Mouse (Mus musculus) heart, postnatal 14 days (tissue): ENCODE results near the gene Sec16a. TPM values are rescaled to one million over a fixed set of nuclear protein-coding genes. Genes with fewer than 3 reads are reported as not detected.

Experiments used
- DNase-seq, 2 experiments: peaks; one replicate each; pipeline ENCODE4 v3.0.0; 2021 to 2022
- intact Hi-C: fragments of 180-260 bp; cut with DNase I; formaldehyde crosslinking; loops from one replicate; pipeline ENCODE4 v1.15.1; 2025
- long read RNA-seq, 2 experiments: library from polyadenylated mRNA; stranded (forward); transcript quantifications; one replicate each; pipeline ENCODE4 v2.0.0; 2021
- total RNA-seq, 2 experiments: library from RNA; stranded (reverse); gene quantifications; 2 replicates each; pipeline ENCODE4 v1.2.3; 2021

The Sec16a gene
- 10 to 100 TPM; 37.4 to 40.5 TPM for total RNA-seq
- long read RNA-seq, experiment 1, partial matches to known transcripts, result 10 of 16 reads
- long read RNA-seq, experiment 1, other reads (novel, unspliced or antisense), result 6 of 16 reads
- long read RNA-seq, experiment 2, partial matches to known transcripts, result 11 of 15 reads
- long read RNA-seq, experiment 2, other reads (novel, unspliced or antisense), result 4 of 15 reads

DNA sequence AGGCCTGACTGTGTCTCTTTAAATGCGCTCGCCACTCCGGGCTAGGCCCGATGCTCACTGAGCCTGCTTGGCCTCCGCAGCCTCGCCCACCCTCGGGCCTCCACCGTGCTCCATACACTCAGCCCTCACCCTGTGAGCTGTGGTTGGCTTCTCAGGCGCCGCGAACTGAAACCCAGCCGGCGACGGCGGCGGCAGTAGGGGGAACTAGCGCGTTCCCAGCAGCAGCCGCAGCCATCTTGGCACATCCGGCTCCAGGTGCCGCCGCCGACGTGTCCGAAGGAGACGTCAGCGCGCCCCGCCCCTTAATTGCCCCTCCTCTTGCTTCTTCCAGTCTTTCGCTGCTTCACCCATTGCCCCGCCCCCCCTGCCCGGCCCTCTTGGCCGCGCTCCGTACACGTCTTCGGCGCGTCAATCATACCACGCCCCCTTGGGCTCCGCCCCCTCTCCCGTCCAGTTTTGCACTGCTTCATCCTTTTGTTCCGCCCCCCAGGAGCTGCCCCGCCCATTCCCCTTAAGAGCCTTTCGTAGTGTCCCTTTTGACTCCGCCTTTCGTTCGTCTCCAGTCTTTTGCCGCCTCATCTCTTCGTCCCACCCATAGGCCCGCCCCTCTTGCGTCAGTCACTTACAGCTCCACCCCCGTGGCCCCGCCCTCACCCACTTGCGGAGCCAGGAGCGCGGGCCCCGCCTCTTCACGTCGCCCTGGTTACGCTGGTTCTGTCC is at the start of gene Sec16a:
TSS of gene Sec16a (minus strand) at position 271 of the 720 bp plus-strand sequence.
- intact Hi-C loops, result loop anchor here (10.0 kb wide), 1 partner anchor 460 kb away; the partner anchor contains the start of gene Surf6
- DNase-seq, result peak; percentile 100

DNA sequence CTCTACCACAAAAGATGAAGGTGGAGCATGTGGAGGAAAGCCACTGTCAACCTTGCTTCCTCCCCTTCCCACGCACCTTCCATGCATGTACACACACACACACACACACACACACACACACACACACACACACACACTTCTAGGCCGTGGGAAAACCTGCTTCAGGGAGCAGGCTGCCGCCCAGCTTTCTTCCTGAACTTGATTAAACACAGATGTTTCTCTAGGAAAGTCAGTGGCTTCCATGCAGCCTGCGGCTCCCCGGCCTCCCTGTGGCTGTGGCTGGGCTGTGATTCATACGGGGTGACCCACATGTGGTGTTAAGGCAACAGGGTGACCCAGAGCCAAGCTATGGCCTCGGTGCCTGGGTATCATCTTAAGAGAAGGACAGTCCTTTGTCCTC is 49.4 kb upstream of the Sec16a start:
- DNase-seq, result no peak
- intact Hi-C loops, result no loop called here

- intact Hi-C loops, result no loop called here
- DNase-seq, result no peak
Observed at GRCm38 (mm10) chr2:26493021-26493781, 48.2 kb upstream of the Sec16a start.

GRCm38 (mm10) chr2:26490760-26491301 is 45.8 kb upstream of the Sec16a start:
- intact Hi-C loops, result no loop called here

DNA sequence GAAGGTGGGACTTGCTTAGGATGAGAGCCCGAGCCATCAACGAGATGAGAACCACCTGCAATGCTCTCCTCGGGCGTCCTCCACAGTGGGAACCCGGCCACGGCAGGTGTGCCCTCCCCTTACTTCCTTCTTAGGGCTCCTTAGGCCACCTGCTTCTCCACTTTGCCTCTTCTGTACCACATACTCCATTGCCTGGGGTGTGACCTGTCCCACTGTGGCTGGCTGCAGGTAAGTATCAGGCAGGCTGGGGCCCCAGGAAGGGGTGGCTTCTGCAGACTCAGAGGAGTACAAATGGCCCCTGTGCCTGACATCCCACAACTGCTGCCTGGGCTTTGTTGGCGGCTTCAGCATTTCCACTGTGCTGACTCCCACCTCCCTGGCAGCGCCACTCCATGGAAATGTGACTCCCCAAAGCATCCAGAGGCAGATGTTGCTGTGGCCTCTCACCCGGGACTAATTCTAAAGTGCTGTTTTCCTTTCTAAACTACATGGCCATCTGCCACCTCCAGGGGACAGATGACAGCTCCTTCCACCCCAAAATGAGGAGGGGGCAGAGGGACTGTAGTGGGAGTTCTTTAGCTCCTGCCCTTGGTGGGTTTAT is 43.6 kb upstream of the Sec16a start:
- DNase-seq, result no peak
- intact Hi-C loops, result loop anchor here (2.0 kb wide), 1 partner anchor 14 kb away; no protein-coding TSS in a partner anchor

More at GRCm38 (mm10) chr2:26490760-26491301, 45.8 kb upstream of the Sec16a start:
- peak in 1 of 2 experiments; percentile 40 for DNase-seq

- peak in 1 of 2 experiments; percentile 50 for DNase-seq
- intact Hi-C loops, result loop anchor here (2.0 kb wide), 1 partner anchor 13 kb away; no protein-coding TSS in a partner anchor
Observed at GRCm38 (mm10) chr2:26487322-26488021, 42.5 kb upstream of the Sec16a start.

DNA sequence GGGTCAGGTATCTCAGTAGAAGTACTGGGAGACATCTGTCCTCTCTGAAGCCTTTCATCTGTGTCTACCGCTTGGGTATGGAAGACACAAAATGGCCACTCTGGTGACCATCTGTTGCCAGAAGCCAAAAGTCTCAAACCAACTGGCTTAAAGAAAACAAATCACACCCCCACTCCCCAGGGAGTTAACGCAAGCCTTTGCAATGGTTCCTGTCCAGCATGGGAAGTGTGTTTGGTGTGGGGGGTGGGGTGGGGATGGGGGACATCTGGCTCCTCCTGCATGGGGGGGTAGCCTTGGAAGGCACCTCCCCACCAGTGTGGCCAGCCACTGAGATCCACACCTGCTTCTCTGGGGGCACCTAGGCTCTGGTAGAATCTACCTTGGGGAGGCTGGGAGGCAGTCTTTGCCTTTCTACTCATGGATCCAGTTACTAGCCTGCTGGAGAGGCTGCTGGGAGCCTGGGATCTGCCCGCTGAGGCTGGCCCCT is 41.9 kb upstream of the Sec16a start:
- intact Hi-C loops, result no loop called here

GRCm38 (mm10) chr2:26486264-26486810 is 41.3 kb upstream of the Sec16a start:
- intact Hi-C loops, result no loop called here

More for the DNA sequence above, 41.9 kb upstream of the Sec16a start:
- DNase-seq, result peak in 1 of 2 experiments; percentile 44

GRCm38 (mm10) chr2:26485710-26486109 is 40.7 kb upstream of the Sec16a start:
- intact Hi-C loops, result no loop called here
- DNase-seq, result no peak

More at GRCm38 (mm10) chr2:26486264-26486810, 41.3 kb upstream of the Sec16a start:
- no peak for DNase-seq

DNA sequence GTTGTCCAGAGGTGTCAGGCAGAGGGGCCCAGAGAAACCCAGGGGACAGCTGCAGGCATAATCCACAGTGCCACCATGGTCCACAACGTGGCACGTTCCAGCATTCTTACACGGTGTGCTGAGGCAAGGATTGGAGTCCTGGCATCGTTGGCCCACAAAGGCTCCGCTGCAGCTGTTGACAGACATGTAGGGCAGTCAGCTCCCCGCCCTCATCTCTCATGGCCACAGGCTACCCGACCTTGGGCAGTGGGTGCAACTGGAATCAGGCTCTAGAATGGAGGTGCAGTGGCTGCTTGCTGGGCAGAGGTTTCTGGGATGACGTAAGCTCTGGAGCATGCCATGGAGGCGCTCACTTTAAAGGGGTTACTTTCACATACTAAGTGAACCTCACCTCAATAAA is 40.3 kb upstream of the Sec16a start:
- intact Hi-C loops, result no loop called here
- DNase-seq, result no peak

DNA sequence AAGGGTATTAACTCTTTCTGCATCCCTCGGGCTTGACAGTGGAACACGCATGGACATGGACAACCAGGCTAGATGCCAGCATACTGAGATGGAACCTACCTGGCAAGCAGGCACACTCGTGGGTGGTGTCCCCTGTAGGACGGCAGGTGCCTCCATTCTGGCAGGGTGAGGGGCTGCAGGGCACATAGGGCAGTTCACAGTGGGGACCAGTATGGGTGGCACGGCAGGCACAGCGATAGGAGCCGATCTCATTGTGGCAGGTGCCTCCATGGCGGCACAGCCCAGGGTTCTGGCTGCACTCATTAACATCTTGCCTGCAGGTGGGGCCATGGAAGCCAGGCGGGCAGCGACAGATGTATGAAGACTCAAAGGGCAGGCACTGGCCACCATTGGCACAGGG is 39.2 kb upstream of the Sec16a start:
- intact Hi-C loops, result no loop called here
- no peak for DNase-seq

- intact Hi-C loops, result no loop called here
- no peak for DNase-seq
Observed at GRCm38 (mm10) chr2:26483230-26483869, 38.3 kb upstream of the Sec16a start.

GRCm38 (mm10) chr2:26482824-26483223 is 37.8 kb upstream of the Sec16a start:
- intact Hi-C loops, result no loop called here
- DNase-seq, result no peak

DNA sequence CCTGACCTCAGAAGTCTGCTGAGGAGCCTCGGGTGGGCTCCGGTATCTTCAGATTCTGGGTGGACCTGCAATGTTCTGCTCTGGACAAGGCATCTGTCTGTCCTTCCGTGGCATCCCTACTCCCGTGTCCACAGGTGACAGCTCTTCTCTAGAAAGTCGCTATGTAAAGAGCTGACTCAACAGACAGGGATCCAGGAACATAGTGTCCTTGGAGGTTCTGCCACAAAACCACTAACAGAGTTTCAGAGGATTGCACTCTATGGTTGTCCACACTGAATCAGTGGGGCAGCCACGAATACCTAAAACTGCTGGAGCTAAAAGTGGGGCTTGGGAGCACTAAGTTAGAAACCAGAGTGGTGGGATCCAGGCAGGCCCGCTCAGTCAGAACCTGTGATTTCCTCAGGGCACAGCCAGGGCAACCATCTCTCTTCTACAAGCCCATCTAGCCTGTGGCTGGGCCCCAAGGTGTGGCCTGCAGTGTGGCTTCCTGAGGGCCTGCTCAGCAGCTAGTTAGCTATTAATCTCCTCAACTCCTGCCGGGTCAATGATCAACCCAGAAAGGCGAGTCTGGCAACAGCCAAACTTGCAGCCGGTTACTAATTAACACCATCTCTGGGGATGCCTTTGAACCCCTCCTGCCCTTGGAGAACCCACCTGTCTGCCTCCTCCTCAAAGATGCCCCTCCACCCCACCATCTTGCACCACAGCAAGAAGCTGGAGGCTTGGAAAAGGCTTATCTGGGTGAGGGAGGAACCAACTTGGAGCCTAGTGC is 36.9 kb upstream of the Sec16a start:
- DNase-seq, result no peak

GRCm38 (mm10) chr2:26480911-26481310 is 35.9 kb upstream of the Sec16a start:
- intact Hi-C loops, result no loop called here
- DNase-seq, result no peak

More for the DNA sequence above, 36.9 kb upstream of the Sec16a start:
- intact Hi-C loops, result no loop called here

DNA sequence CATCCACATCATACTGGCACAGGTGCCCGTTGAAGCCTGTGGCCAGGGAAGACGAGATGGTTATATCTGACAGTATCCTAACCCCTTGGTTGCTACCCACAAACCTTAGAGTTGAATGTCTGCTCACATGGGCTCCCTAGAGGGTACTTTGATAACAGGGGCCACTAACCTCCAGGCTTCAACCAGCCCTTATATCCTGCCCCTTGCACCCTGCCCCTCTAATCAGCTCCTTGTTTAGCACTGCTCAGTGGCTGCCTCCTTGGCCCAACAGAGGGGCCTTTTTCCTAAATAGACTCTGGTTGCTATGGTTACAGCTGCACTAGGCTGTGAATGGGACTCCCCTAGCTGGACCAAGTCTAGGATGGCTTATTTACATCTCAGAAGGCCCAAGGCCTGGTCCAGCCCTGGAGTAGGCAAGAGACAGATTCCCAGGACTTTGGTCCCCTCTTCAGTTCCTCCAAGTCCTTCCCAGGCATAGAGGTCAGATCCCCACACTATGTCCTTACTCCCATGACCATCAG is 33.7 kb upstream of the Sec16a start:
- intact Hi-C loops, result no loop called here
- no peak for DNase-seq

DNA sequence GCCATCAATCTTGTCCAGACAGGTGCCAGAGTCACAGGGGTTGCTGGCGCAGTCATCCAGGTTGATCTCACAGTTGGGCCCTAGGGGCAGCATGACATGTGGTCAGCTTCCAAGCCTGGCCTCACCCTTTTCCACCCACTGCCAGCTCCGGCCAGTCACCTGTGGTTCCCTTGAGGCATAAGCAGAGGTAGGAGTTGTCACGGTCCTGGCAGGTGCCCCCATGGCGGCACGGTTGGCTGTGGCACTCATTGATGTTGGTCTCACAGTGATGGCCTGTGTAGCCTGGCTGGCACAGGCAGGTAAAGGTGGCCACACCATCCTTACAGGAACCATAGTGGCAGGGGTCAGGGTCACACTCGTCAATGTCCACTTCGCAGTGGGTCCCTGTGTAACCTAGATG is 32.9 kb upstream of the Sec16a start:
- intact Hi-C loops, result no loop called here
- DNase-seq, result no peak
